Comparison of ENCODE assay signal across 8 mouse cellular contexts in the genomic region with DNA sequence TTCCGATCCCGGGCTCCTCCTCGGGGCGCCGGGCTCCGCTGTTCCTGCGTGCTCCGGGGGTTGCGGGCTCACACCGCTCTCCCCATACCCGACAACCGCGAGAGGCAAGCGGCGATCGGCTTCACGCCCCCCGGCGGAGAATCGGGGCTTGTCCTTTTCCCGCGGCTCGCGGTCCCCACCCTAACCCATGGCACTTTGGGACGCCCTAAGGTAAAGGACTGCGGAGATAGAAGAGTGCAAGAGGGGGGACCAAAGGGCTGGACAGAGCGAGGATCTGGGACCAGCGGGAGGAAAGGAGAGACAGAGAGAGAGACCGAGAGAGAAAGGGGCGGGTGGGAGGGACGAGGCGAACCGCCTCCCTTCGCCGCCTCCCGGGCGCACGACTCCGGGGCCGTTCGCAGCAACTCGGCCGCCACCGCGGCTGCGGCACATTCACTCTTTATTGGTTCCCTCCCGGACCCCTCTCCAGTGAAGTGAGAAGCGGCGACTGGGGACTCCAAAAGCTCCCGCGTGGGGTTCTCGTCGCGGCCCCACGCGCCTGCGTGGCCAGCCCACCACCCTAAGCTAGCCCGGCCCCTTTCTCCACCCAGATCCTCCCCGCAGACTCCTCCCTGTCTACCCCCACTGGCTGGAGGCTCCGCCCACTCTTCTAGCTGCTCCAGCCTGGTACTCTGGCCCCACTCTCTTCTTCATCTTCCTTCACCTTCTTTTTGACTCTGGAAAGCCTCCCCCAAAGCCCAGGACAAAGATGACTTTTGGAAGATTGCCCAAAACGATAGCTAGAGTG. TPM values are rescaled to one million over a fixed set of nuclear protein-coding genes. Genes with fewer than 3 reads are reported as not detected.
DNase-seq lines count a peak whose midpoint lies in the region; ATAC-seq and TF ChIP-seq lines count a peak whose summit lies in the region.

A gene (minus strand): TSS at position 544 of the 787 bp plus-strand sequence.

- DNase-seq in adrenal gland, adult (ENCODE audit: inconsistent age in 2 of 2, low spot score in 1 of 2), result peak; percentile 86 to 96
- peak; percentile 62 to 69 for DNase-seq in gastrocnemius, adult 8-10 months (ENCODE audit: low spot score in 2 of 2)
- peak; percentile 94 for DNase-seq in hindbrain, postnatal 0 days (ENCODE audit: low spot score)
- DNase-seq in left cerebral cortex, adult 8-10 months (ENCODE audit: low spot score in 2 of 2), result peak; percentile 76 to 85
- DNase-seq in right cerebral cortex, adult 18-20 months, result peak; percentile 91
- peak; percentile 79 for DNase-seq in urinary bladder, adult 2 months (ENCODE audit: low spot score)

- peak; percentile 71 for ATAC-seq in common myeloid progenitor, adult 5-6 weeks (replicated peaks; ENCODE audit: low read depth, poor library complexity, severe bottlenecking)
- ATAC-seq in hindbrain, postnatal 0 days, result peak; percentile 96

- peak within 1 kb of the TSS; percentile 81 for H3K4me2 ChIP-seq in hindbrain, postnatal 0 days (ENCODE audit: low read depth, low read length)

- H3K79me2 ChIP-seq in macrophage (ENCODE audit: inconsistent target), result no peaks in the 10 kb centered on the region

- no peaks in the 10 kb centered on the region for H3K36me3 ChIP-seq in hindbrain, postnatal 0 days (ENCODE audit: insufficient read depth, low read length)
- H3K36me3 ChIP-seq in macrophage (ENCODE audit: inconsistent target), result no peaks in the 10 kb centered on the region

- no peaks in the 10 kb centered on the region for H3K27me3 ChIP-seq in hindbrain, postnatal 0 days (ENCODE audit: insufficient read depth, low read length)

- peak; percentile 55 for TF ChIP-seq CTCF in hindbrain, postnatal 0 days (IDR thresholded peaks at IDR 0.05; ENCODE audit: low read depth)

- H3K9me3 ChIP-seq in hindbrain, postnatal 0 days (ENCODE audit: low read length), result no peaks in the 10 kb centered on the region

- peak within 1 kb of the TSS; percentile 84 for H3K27ac ChIP-seq in hindbrain, postnatal 0 days
- H3K27ac ChIP-seq in macrophage, result no peak within 1 kb of the TSS

- H3K4me3 ChIP-seq in hindbrain, postnatal 0 days (ENCODE audit: low read length), result peak within 1 kb of the TSS; percentile 58
- peak within 1 kb of the TSS; percentile 47 for H3K4me3 ChIP-seq in macrophage (ENCODE audit: inconsistent target)

- H3K4me1 ChIP-seq in hindbrain, postnatal 0 days (ENCODE audit: insufficient read depth, low read length), result no peaks in the 10 kb centered on the region; the same call in 1 of the 2 replicates

- H3K9ac ChIP-seq in hindbrain, postnatal 0 days (replicated peaks; ENCODE audit: low read length), result peak within 1 kb of the TSS; percentile 77

- WGBS in hindbrain, postnatal 0 days, result under 1% methylated on average over 55 of the region's 61 CpGs
- under 1% methylated on average over 51 of the region's 61 CpGs for WGBS in macrophage (ENCODE audit: missing documents)

RNA-seq across cellular contexts. Expression of the gene that starts here (rescaled TPM):
- 1.4 and 1.8 TPM in 2 replicates for total RNA-seq in common myeloid progenitor, adult 5-6 weeks (2017)
- 1 to 10 TPM in 1 of 4 experiments, under 1 TPM in 3; 0.77 to 1.2 (median 0.95) TPM for total RNA-seq in gastrocnemius, adult 8-10 months (2022)
- total RNA-seq in hindbrain, postnatal 0 days (2014; rRNA removed), result 19.3 and 19.4 TPM in 2 replicates
- polyA plus RNA-seq in hindbrain, postnatal 0 days (2015; fragmentation: Nextera tagmentation; extraction: Ambion mirVana), result 7.6 and 8.2 TPM in 2 replicates
- 10 to 100 TPM in 3 of 4 experiments, 1 to 10 TPM in 1; 9.9 to 12.4 (median 10.9) TPM for total RNA-seq in left cerebral cortex, adult 8-10 months (2022)
- total RNA-seq in macrophage (2018; cell fraction: chromatin; rRNA removed), result 10 to 100 TPM in 1 of 26 experiments, 1 to 10 TPM in 12, under 1 TPM in 13; 0.18 to 24.6 (median 1.1) TPM
- total RNA-seq in macrophage (2018; cell fraction: cytosol; rRNA removed), result under 1 TPM; 0.04 to 0.61 (median 0.22) TPM
- 10 to 100 TPM in 1 of 26 experiments, 1 to 10 TPM in 14, under 1 TPM in 11; 0.31 to 10.1 (median 1.2) TPM for total RNA-seq in macrophage (2018; cell fraction: nucleus; rRNA removed)
- 0.10 to 0.15 TPM (median 0.11 TPM) in 3 replicates for polyA plus RNA-seq in macrophage (2018)
- 5.4 and 5.9 TPM in 2 replicates for polyA plus RNA-seq in urinary bladder, adult 2 months (2012; rRNA removed)
